Mouse (Mus musculus): ENCODE results near the gene Trpt1.

Trpt1 gene

GRCm38 (mm10) chr19:6996006-6996405 lies at the start of gene Trpt1, which contains the start of gene Nudt22:
Gene Trpt1, plus strand, starts transcription at chr19:6996131.
Gene Nudt22, minus strand, starts transcription at chr19:6996117.
- in situ Hi-C loops (cut with MboI; ENCODE audit: low pct_unique_long_range_greater_than_20kb in 1 of 2, low sequenced_read_pairs in 2 of 2, unreplicated experiment in 1 of 2) = no loop called here

GRCm38 (mm10) chr19:6947742-6948141 lies 48.2 kb upstream of the Trpt1 start:
- in situ Hi-C loops (cut with MboI; ENCODE audit: low pct_unique_long_range_greater_than_20kb in 1 of 2, low sequenced_read_pairs in 2 of 2, unreplicated experiment in 1 of 2) = no loop called here

GRCm38 (mm10) chr19:6948186-6948585 lies 47.7 kb upstream of the Trpt1 start:
- in situ Hi-C loops (cut with MboI; ENCODE audit: low pct_unique_long_range_greater_than_20kb in 1 of 2, low sequenced_read_pairs in 2 of 2, unreplicated experiment in 1 of 2) = no loop called here

- in situ Hi-C loops (cut with MboI; ENCODE audit: low pct_unique_long_range_greater_than_20kb in 1 of 2, low sequenced_read_pairs in 2 of 2, unreplicated experiment in 1 of 2) = no loop called here
Observed at GRCm38 (mm10) chr19:6949532-6949931, 46.4 kb upstream of the Trpt1 start.

GRCm38 (mm10) chr19:6949951-6950350 lies 46.0 kb upstream of the Trpt1 start:
- in situ Hi-C loops (cut with MboI; ENCODE audit: low pct_unique_long_range_greater_than_20kb in 1 of 2, low sequenced_read_pairs in 2 of 2, unreplicated experiment in 1 of 2) = no loop called here

- in situ Hi-C loops (cut with MboI; ENCODE audit: low pct_unique_long_range_greater_than_20kb in 1 of 2, low sequenced_read_pairs in 2 of 2, unreplicated experiment in 1 of 2) = no loop called here
Observed at GRCm38 (mm10) chr19:6950613-6951153, 45.2 kb upstream of the Trpt1 start.

GRCm38 (mm10) chr19:6951381-6951968 lies 44.5 kb upstream of the Trpt1 start:
- in situ Hi-C loops (cut with MboI; ENCODE audit: low pct_unique_long_range_greater_than_20kb in 1 of 2, low sequenced_read_pairs in 2 of 2, unreplicated experiment in 1 of 2) = no loop called here

- in situ Hi-C loops (cut with MboI; ENCODE audit: low pct_unique_long_range_greater_than_20kb in 1 of 2, low sequenced_read_pairs in 2 of 2, unreplicated experiment in 1 of 2) = no loop called here
Observed at GRCm38 (mm10) chr19:6951994-6952711, 43.8 kb upstream of the Trpt1 start.

- in situ Hi-C loops (cut with MboI; ENCODE audit: low pct_unique_long_range_greater_than_20kb in 1 of 2, low sequenced_read_pairs in 2 of 2, unreplicated experiment in 1 of 2) = no loop called here
Observed at GRCm38 (mm10) chr19:6952712-6953037, 43.3 kb upstream of the Trpt1 start.

GRCm38 (mm10) chr19:6954046-6954445 lies 41.9 kb upstream of the Trpt1 start:
- in situ Hi-C loops (cut with MboI; ENCODE audit: low pct_unique_long_range_greater_than_20kb in 1 of 2, low sequenced_read_pairs in 2 of 2, unreplicated experiment in 1 of 2) = no loop called here

GRCm38 (mm10) chr19:6955424-6955823 lies 40.5 kb upstream of the Trpt1 start:
- in situ Hi-C loops (cut with MboI; ENCODE audit: low pct_unique_long_range_greater_than_20kb in 1 of 2, low sequenced_read_pairs in 2 of 2, unreplicated experiment in 1 of 2) = no loop called here

GRCm38 (mm10) chr19:6956461-6956860 lies 39.5 kb upstream of the Trpt1 start:
- in situ Hi-C loops (cut with MboI; ENCODE audit: low pct_unique_long_range_greater_than_20kb in 1 of 2, low sequenced_read_pairs in 2 of 2, unreplicated experiment in 1 of 2) = no loop called here

- in situ Hi-C loops (cut with MboI; ENCODE audit: low pct_unique_long_range_greater_than_20kb in 1 of 2, low sequenced_read_pairs in 2 of 2, unreplicated experiment in 1 of 2) = no loop called here
Observed at GRCm38 (mm10) chr19:6968491-6969271, 27.2 kb upstream of the Trpt1 start.

GRCm38 (mm10) chr19:6969291-6969664 lies 26.7 kb upstream of the Trpt1 start:
- in situ Hi-C loops (cut with MboI; ENCODE audit: low pct_unique_long_range_greater_than_20kb in 1 of 2, low sequenced_read_pairs in 2 of 2, unreplicated experiment in 1 of 2) = no loop called here

- in situ Hi-C loops (cut with MboI; ENCODE audit: low pct_unique_long_range_greater_than_20kb in 1 of 2, low sequenced_read_pairs in 2 of 2, unreplicated experiment in 1 of 2) = no loop called here
Observed at GRCm38 (mm10) chr19:6969665-6970381, 26.1 kb upstream of the Trpt1 start.

GRCm38 (mm10) chr19:6970460-6971085 lies 25.4 kb upstream of the Trpt1 start:
- in situ Hi-C loops (cut with MboI; ENCODE audit: low pct_unique_long_range_greater_than_20kb in 1 of 2, low sequenced_read_pairs in 2 of 2, unreplicated experiment in 1 of 2) = no loop called here

- in situ Hi-C loops (cut with MboI; ENCODE audit: low pct_unique_long_range_greater_than_20kb in 1 of 2, low sequenced_read_pairs in 2 of 2, unreplicated experiment in 1 of 2) = no loop called here
Observed at GRCm38 (mm10) chr19:6971644-6972043, 24.3 kb upstream of the Trpt1 start.

- in situ Hi-C loops (cut with MboI; ENCODE audit: low pct_unique_long_range_greater_than_20kb in 1 of 2, low sequenced_read_pairs in 2 of 2, unreplicated experiment in 1 of 2) = no loop called here
Observed at GRCm38 (mm10) chr19:6972247-6972917, 23.5 kb upstream of the Trpt1 start.

Measured in mouse embryonic stem cell (cell line).